Mouse (Mus musculus) heart, postnatal 0 days (tissue): ENCODE results near the gene Elmsan1. TPM values are rescaled to one million over a fixed set of nuclear protein-coding genes. Genes with fewer than 3 reads are reported as not detected.
A peak's percentile ranks its signal among the peaks of the same experiment; 100 is the strongest.

ENCODE experiments used
- ATAC-seq: fragments of 200-750 bp; cut with Nextera tagmentation; 2 replicates; pipeline ENCODE4 v1.8.0; 2017; ENCODE audit warnings: low read depth, moderate number of reproducible peaks, moderate library complexity; ENCODE audit not compliant: insufficient read depth
- DNase-seq: peaks from one replicate; pipeline ENCODE4 v3.0.0-alpha.2; 2016; ENCODE audit warnings: low spot score
- H3K27ac ChIP-seq: fragments of 300-500 bp; sonication (generic); 2 replicates; pipeline ENCODE4 v1.5.1; 2014; ENCODE audit warnings: low read depth, mild to moderate bottlenecking
- H3K27me3 ChIP-seq: fragments of 300-500 bp; sonication (generic); 2 replicates; pipeline ENCODE4 v1.6.1; 2014; ENCODE audit warnings: low read length, mixed read lengths; ENCODE audit not compliant: control insufficient read depth, insufficient read depth
- H3K36me3 ChIP-seq: fragments of 300-500 bp; sonication (generic); replicated peaks from 2 replicates; pipeline ENCODE4 v1.6.1; 2014; ENCODE audit warnings: low read length, mixed read lengths; ENCODE audit not compliant: control insufficient read depth, insufficient read depth
- H3K4me1 ChIP-seq: fragments of 300-500 bp; sonication (generic); 2 replicates; pipeline ENCODE4 v1.6.1; 2014; ENCODE audit warnings: antibody characterized with exemption; ENCODE audit not compliant: control insufficient read depth, insufficient read depth
- H3K4me2 ChIP-seq: fragments of 300-500 bp; sonication (generic); 2 replicates; pipeline ENCODE4 v1.6.1; 2014; ENCODE audit warnings: low read depth, mild to moderate bottlenecking, low read length, moderate library complexity
- H3K4me3 ChIP-seq: fragments of 300-500 bp; sonication (generic); 2 replicates; pipeline ENCODE4 v1.5.1; 2014; ENCODE audit warnings: low read depth, low read length
- H3K9ac ChIP-seq: fragments of 300-500 bp; sonication (generic); replicated peaks from 2 replicates; pipeline ENCODE4 v1.6.1; 2014; ENCODE audit warnings: low read depth, low read length, mixed read lengths
- H3K9me3 ChIP-seq: fragments of 300-500 bp; sonication (generic); replicated peaks from 2 replicates; pipeline ENCODE4 v1.6.1; 2016; ENCODE audit warnings: low read length; ENCODE audit not compliant: control insufficient read depth
- CTCF ChIP-seq: IDR thresholded peaks from 2 replicates; pipeline ENCODE4 v1.5.1; 2016; ENCODE audit warnings: antibody characterized with exemption, control low read depth, low read depth
- EP300 ChIP-seq: IDR thresholded peaks from 2 replicates; pipeline ENCODE4 v1.6.1; 2016; ENCODE audit warnings: antibody characterized with exemption, low read depth
- WGBS: fragments of 180-500 bp; shearing (Covaris S2); extraction: QIAGEN DNeasy Blood & Tissue Kit; methylation state at CpG from one replicate; pipeline ENCODE4 v1.1.7; 2014; 5-methylcytosine and 5-hydroxymethylcytosine counted together
- polyA plus RNA-seq: library from polyadenylated mRNA; unstranded; fragments of >200 nt; fragmentation: Nextera tagmentation; extraction: Ambion mirVana; gene quantifications from 2 replicates; pipeline ENCODE4 v1.2.1, GENCODE M21; 2015
- total RNA-seq: library from RNA; depleted of rRNA; stranded (reverse); fragments of >200 nt; gene quantifications from 2 replicates; pipeline ENCODE4 v1.2.3, GENCODE M21; 2014; ENCODE audit warnings: low replicate concordance

The Elmsan1 gene
- total and polyA plus RNA-seq, 2 experiments from 2014 or later = 3.6 to 13.5 TPM

GRCm38 (mm10) chr12:84235577-84235976 is 16.9 kb upstream of the Elmsan1 start:
- Histone ChIP-seq H3K4me1 (no peaks in the 10 kb centered on the region), H3K9ac (no peak overlapping the region), H3K27me3 (no peaks in the 10 kb centered on the region), H3K36me3 (no peaks in the 10 kb centered on the region), H3K9me3 (no peaks in the 10 kb centered on the region), H3K4me2 (no peak overlapping the region), H3K27ac (no peak overlapping the region), H3K4me3 (no peak overlapping the region)
- DNase-seq = no peak
- WGBS = 91% methylated on average over 6 of the region's 6 CpGs
- ATAC-seq = no peak
- no peak for TF ChIP-seq EP300
- TF ChIP-seq CTCF = no peak

- H3K27me3 ChIP-seq = no peaks in the 10 kb centered on the region
- H3K4me2 ChIP-seq = no peak overlapping the region
- H3K4me3 ChIP-seq = no peak overlapping the region
- no peak overlapping the region for H3K27ac ChIP-seq
- ATAC-seq (no peak), DNase-seq (no peak)
- TF ChIP-seq EP300 (no peak), CTCF (no peak)
- 62% methylated on average over 8 of the region's 8 CpGs for WGBS
- no peaks in the 10 kb centered on the region for H3K36me3 ChIP-seq
- H3K4me1 ChIP-seq = no peaks in the 10 kb centered on the region
- no peak overlapping the region for H3K9ac ChIP-seq
- no peaks in the 10 kb centered on the region for H3K9me3 ChIP-seq
These were observed 14.9 kb upstream of the Elmsan1 start for GRCm38 (mm10) chr12:84233488-84234100.

- Histone ChIP-seq H3K27ac (no peak overlapping the region), H3K4me2 (no peak overlapping the region), H3K36me3 (no peaks in the 10 kb centered on the region), H3K4me1 (0 out of 2 replicates have a peak, but pooled peaks cover 6% of the 10 kb centered on the region), H3K9ac (no peak overlapping the region), H3K27me3 (no peaks in the 10 kb centered on the region), H3K4me3 (no peak overlapping the region), H3K9me3 (no peaks in the 10 kb centered on the region; the same call in 1 of the 2 replicates)
- TF ChIP-seq EP300 (no peak), CTCF (no peak)
- WGBS = 79% methylated on average over 9 of the region's 9 CpGs
- ATAC-seq = no peak
- no peak for DNase-seq
These were observed 7.6 kb upstream of the Elmsan1 start for GRCm38 (mm10) chr12:84226117-84226840.

GRCm38 (mm10) chr12:84222405-84222961 is 3.8 kb upstream of the Elmsan1 start:
- Histone ChIP-seq H3K27ac (peak overlapping the region; percentile 34), H3K36me3 (no peaks in the 10 kb centered on the region), H3K4me1 (0 out of 2 replicates have a peak, but pooled peaks cover 6% of the 10 kb centered on the region), H3K4me2 (peak overlapping the region; percentile 75), H3K4me3 (peak overlapping the region; percentile 49), H3K9me3 (no peaks in the 10 kb centered on the region; the same call in 1 of the 2 replicates), H3K9ac (peak overlapping the region; percentile 36; the same call in 1 of the 2 replicates), H3K27me3 (no peaks in the 10 kb centered on the region)
- 2% methylated on average over 17 of the region's 17 CpGs for WGBS
- DNase-seq (peak; percentile 74), ATAC-seq (peak; percentile 45; the same call in 1 of the 2 replicates)
- TF ChIP-seq CTCF = no peak
- no peak for TF ChIP-seq EP300

- 83% methylated on average over 14 of the region's 14 CpGs for WGBS
- no peak overlapping the region for H3K4me2 ChIP-seq
- H3K4me1 ChIP-seq = peaks cover 17% of the 10 kb centered on the region
- H3K27me3 ChIP-seq = no peaks in the 10 kb centered on the region
- TF ChIP-seq CTCF (no peak), EP300 (no peak)
- no peaks in the 10 kb centered on the region for H3K36me3 ChIP-seq
- DNase-seq (no peak), ATAC-seq (no peak)
- H3K27ac ChIP-seq = no peak overlapping the region
- no peak overlapping the region for H3K9ac ChIP-seq
- H3K4me3 ChIP-seq = no peak overlapping the region
- H3K9me3 ChIP-seq = no peaks in the 10 kb centered on the region
These were observed 2.5 kb upstream of the Elmsan1 start for GRCm38 (mm10) chr12:84220951-84221891.
